Mouse (Mus musculus) forebrain, postnatal 0 days (tissue): ENCODE measurements around the gene Ascl1. TPM values are rescaled to one million over a fixed set of nuclear protein-coding genes. Genes with fewer than 3 reads are reported as not detected.

Experiments
- ATAC-seq: fragments of 200-750 bp; cut with Nextera tagmentation; 2 replicates; pipeline ENCODE4 v1.8.0; 2017; ENCODE audit warnings: mild to moderate bottlenecking, moderate library complexity
- DNase-seq: peaks from one replicate; pipeline ENCODE4 v3.0.0-alpha.2; 2015
- H3K27ac ChIP-seq: fragments of 300-500 bp; sonication (generic); 2 replicates; pipeline ENCODE4 v1.5.1; 2014; ENCODE audit warnings: low read depth, mild to moderate bottlenecking, antibody characterized with exemption, low read length, moderate library complexity, mixed read lengths
- H3K27me3 ChIP-seq: fragments of 300-500 bp; sonication (generic); 2 replicates; pipeline ENCODE4 v1.6.1; 2014; ENCODE audit warnings: mild to moderate bottlenecking, low read length, mixed read lengths; ENCODE audit not compliant: insufficient read depth
- H3K36me3 ChIP-seq: fragments of 300-500 bp; sonication (generic); 2 replicates; pipeline ENCODE4 v1.6.1; 2014; ENCODE audit warnings: mild to moderate bottlenecking, moderate library complexity; ENCODE audit not compliant: insufficient read depth
- H3K4me1 ChIP-seq: fragments of 300-500 bp; sonication (generic); 2 replicates; pipeline ENCODE4 v1.6.1; 2014; ENCODE audit warnings: antibody characterized with exemption; ENCODE audit not compliant: insufficient read depth
- H3K4me2 ChIP-seq: fragments of 300-500 bp; sonication (generic); 2 replicates; pipeline ENCODE4 v1.6.1; 2014; ENCODE audit warnings: low read depth, mild to moderate bottlenecking, moderate library complexity
- H3K4me3 ChIP-seq: fragments of 300-500 bp; sonication (generic); 2 replicates; pipeline ENCODE4 v1.5.1; 2014; ENCODE audit warnings: low read depth, low read length, mixed read lengths
- H3K9ac ChIP-seq: fragments of 300-500 bp; sonication (generic); 2 replicates; pipeline ENCODE4 v1.6.1; 2014; ENCODE audit warnings: mild to moderate bottlenecking
- H3K9me3 ChIP-seq: fragments of 300-500 bp; sonication (generic); 2 replicates; pipeline ENCODE4 v1.6.1; 2016; ENCODE audit warnings: low read length
- CTCF ChIP-seq: sonication (generic); IDR thresholded peaks from 2 replicates; pipeline ENCODE4 v1.5.1; 2016; ENCODE audit warnings: antibody characterized with exemption, control low read depth, low read depth
- WGBS: fragments of 180-500 bp; shearing (Covaris S2); extraction: QIAGEN DNeasy Blood & Tissue Kit; methylation state at CpG from one replicate; pipeline ENCODE4 v1.1.7; 2014; 5-methylcytosine and 5-hydroxymethylcytosine counted together
- polyA plus RNA-seq: library from polyadenylated mRNA; unstranded; fragments of >200 nt; fragmentation: Nextera tagmentation; extraction: Ambion mirVana; gene quantifications from 2 replicates; pipeline ENCODE4 v1.2.1, GENCODE M21; 2015
- total RNA-seq: library from RNA; depleted of rRNA; stranded (reverse); fragments of >200 nt; gene quantifications from 2 replicates; pipeline ENCODE4 v1.2.3, GENCODE M21; 2014

Ascl1 gene
- total and polyA plus RNA-seq, 2 experiments from 2014 or later, result 5.6 to 25.1 TPM

GRCm38 (mm10) chr10:87503946-87504345 is 10.5 kb upstream of the Ascl1 start:
- peaks cover 12% of the 10 kb centered on the region; the same call in 1 of the 2 replicates for H3K27me3 ChIP-seq
- no peak overlapping the region for H3K4me2 ChIP-seq
- peak; percentile 91 for TF ChIP-seq CTCF
- no peak overlapping the region for H3K27ac ChIP-seq
- ATAC-seq (peak; percentile 67), DNase-seq (peak; percentile 85)
- H3K9me3 ChIP-seq, result no peaks in the 10 kb centered on the region
- no peaks in the 10 kb centered on the region for H3K4me1 ChIP-seq
- WGBS, result 2% methylated on average over 10 of the region's 10 CpGs
- H3K36me3 ChIP-seq, result no peaks in the 10 kb centered on the region
- no peak overlapping the region for H3K9ac ChIP-seq
- H3K4me3 ChIP-seq, result no peak overlapping the region

GRCm38 (mm10) chr10:87502283-87502682 is 8.8 kb upstream of the Ascl1 start:
- no peaks in the 10 kb centered on the region for H3K36me3 ChIP-seq
- peak; percentile 37 for DNase-seq
- TF ChIP-seq CTCF, result peak; percentile 67
- no peak overlapping the region for H3K27ac ChIP-seq
- 16% methylated on average over 5 of the region's 5 CpGs for WGBS
- no peaks in the 10 kb centered on the region for H3K4me1 ChIP-seq
- peak; percentile 50; the same call in 1 of the 2 replicates for ATAC-seq
- no peak overlapping the region for H3K9ac ChIP-seq
- no peaks in the 10 kb centered on the region for H3K9me3 ChIP-seq
- no peak overlapping the region for H3K4me3 ChIP-seq
- H3K27me3 ChIP-seq, result peaks cover 12% of the 10 kb centered on the region; the same call in 1 of the 2 replicates
- H3K4me2 ChIP-seq, result no peak overlapping the region

GRCm38 (mm10) chr10:87501659-87502042 is 8.2 kb upstream of the Ascl1 start:
- Histone ChIP-seq H3K27me3 (peaks cover 12% of the 10 kb centered on the region; the same call in 1 of the 2 replicates), H3K4me3 (no peak overlapping the region), H3K36me3 (no peaks in the 10 kb centered on the region), H3K27ac (no peak overlapping the region), H3K9me3 (no peaks in the 10 kb centered on the region), H3K4me1 (no peaks in the 10 kb centered on the region), H3K4me2 (peak overlapping the region; percentile 36), H3K9ac (0 out of 2 replicates have a peak overlapping the region, but pooled peaks have one; percentile 10)
- 7% methylated on average over 7 of the region's 7 CpGs for WGBS
- DNase-seq (peak; percentile 14), ATAC-seq (peak; percentile 47; the same call in 1 of the 2 replicates)
- TF ChIP-seq CTCF, result no peak

- no peak for TF ChIP-seq CTCF
- H3K36me3 ChIP-seq, result no peaks in the 10 kb centered on the region
- H3K9ac ChIP-seq, result 0 out of 2 replicates have a peak overlapping the region, but pooled peaks have one; percentile 10
- H3K9me3 ChIP-seq, result no peaks in the 10 kb centered on the region
- H3K27ac ChIP-seq, result no peak overlapping the region
- H3K4me3 ChIP-seq, result peak overlapping the region; percentile 13
- DNase-seq, result peak; percentile 34
- peaks cover 12% of the 10 kb centered on the region; the same call in 1 of the 2 replicates for H3K27me3 ChIP-seq
- WGBS, result 5% methylated on average over 20 of the region's 20 CpGs
- H3K4me1 ChIP-seq, result no peaks in the 10 kb centered on the region
- no peak for ATAC-seq
- peak overlapping the region; percentile 36 for H3K4me2 ChIP-seq
Observed at GRCm38 (mm10) chr10:87500926-87501658, 7.6 kb upstream of the Ascl1 start.

GRCm38 (mm10) chr10:87497056-87497455 is 3.6 kb upstream of the Ascl1 start:
- ATAC-seq (no peak), DNase-seq (no peak)
- Histone ChIP-seq H3K9ac (no peak overlapping the region), H3K27ac (no peak overlapping the region), H3K4me2 (no peak overlapping the region), H3K4me3 (no peak overlapping the region), H3K27me3 (peaks cover 12% of the 10 kb centered on the region; the same call in 1 of the 2 replicates), H3K36me3 (no peaks in the 10 kb centered on the region), H3K4me1 (0 out of 2 replicates have a peak, but pooled peaks cover 5% of the 10 kb centered on the region), H3K9me3 (no peaks in the 10 kb centered on the region)
- no peak for TF ChIP-seq CTCF
- WGBS, result 97% methylated on average over 2 of the region's 2 CpGs

- no peaks in the 10 kb centered on the region for H3K36me3 ChIP-seq
- H3K9ac ChIP-seq, result no peak overlapping the region; the same call in 1 of the 2 replicates
- DNase-seq (peak; percentile 76), ATAC-seq (peak; percentile 64)
- no peaks in the 10 kb centered on the region for H3K27me3 ChIP-seq
- H3K27ac ChIP-seq, result no peak overlapping the region
- H3K4me3 ChIP-seq, result peak overlapping the region; percentile 25
- peak overlapping the region; percentile 95 for H3K4me2 ChIP-seq
- H3K9me3 ChIP-seq, result no peaks in the 10 kb centered on the region
- no peak for TF ChIP-seq CTCF
- H3K4me1 ChIP-seq, result 0 out of 2 replicates have a peak, but pooled peaks cover 5% of the 10 kb centered on the region
- WGBS, result under 1% methylated on average over 18 of the region's 18 CpGs
Observed at GRCm38 (mm10) chr10:87494596-87494995, 1.1 kb upstream of the Ascl1 start.

- Histone ChIP-seq H3K4me2 (peak overlapping the region; percentile 95), H3K4me1 (0 out of 2 replicates have a peak, but pooled peaks cover 5% of the 10 kb centered on the region), H3K27ac (no peak overlapping the region), H3K9me3 (no peaks in the 10 kb centered on the region), H3K36me3 (no peaks in the 10 kb centered on the region), H3K4me3 (peak overlapping the region; percentile 69; the same call in 1 of the 2 replicates), H3K27me3 (no peaks in the 10 kb centered on the region), H3K9ac (no peak overlapping the region)
- no peak for DNase-seq
- no peak for TF ChIP-seq CTCF
- ATAC-seq, result no peak
- under 1% methylated on average over 4 of the region's 4 CpGs for WGBS
Observed at GRCm38 (mm10) chr10:87494176-87494575, 716 bp upstream of the Ascl1 start.
